Mouse (Mus musculus): ENCODE data around the gene Sorcs2. TPM values are rescaled to one million over a fixed set of nuclear protein-coding genes. Genes with fewer than 3 reads are reported as not detected.

Sorcs2 gene
- polyA plus RNA-seq, 1 experiment from 2014 or later, result 9.0 TPM

Small RNA genes lying within 50 kb of the gene (microRNA-seq; reads per million reads assigned to microRNA genes)
- 52.7 reads per million, percentile 42 among the genes with 10 or more reads in this experiment for gene Mir7689

Other genes starting within 250 kb of the Sorcs2 start
- not detected in 2 replicates for gene Psapl1, start 194.1 kb downstream of the Sorcs2 start, polyA plus RNA-seq (2016; fragmentation: Nextera tagmentation; extraction: Ambion mirVana)
- gene Grpel1, start 66.9 kb upstream of the Sorcs2 start, polyA plus RNA-seq (2016; fragmentation: Nextera tagmentation; extraction: Ambion mirVana), result 57.4 and 63.7 TPM in 2 replicates
- 2.0 and 2.3 TPM in 2 replicates for gene Tada2b, start 86.1 kb upstream of the Sorcs2 start, polyA plus RNA-seq (2016; fragmentation: Nextera tagmentation; extraction: Ambion mirVana)
- gene Ccdc96, start 86.4 kb upstream of the Sorcs2 start, polyA plus RNA-seq (2016; fragmentation: Nextera tagmentation; extraction: Ambion mirVana), result 4.3 and 5.0 TPM in 2 replicates
- gene Tbc1d14, start 195.1 kb upstream of the Sorcs2 start, polyA plus RNA-seq (2016; fragmentation: Nextera tagmentation; extraction: Ambion mirVana), result 35.2 and 41.2 TPM in 2 replicates

All from midbrain, embryonic 10.5 days (tissue).